Mouse (Mus musculus) left cerebral cortex, postnatal 14 days (tissue): ENCODE data around the gene Nfatc3. TPM values are rescaled to one million over a fixed set of nuclear protein-coding genes. Genes with fewer than 3 reads are reported as not detected.

ENCODE experiments used
- DNase-seq, 2 experiments: peaks; one replicate each; pipeline ENCODE4 v3.0.0; 2021 to 2022; ENCODE audit warnings: low spot score in 2 of 2, mixed read lengths in 1 of 2
- intact Hi-C: fragments of 180-260 bp; cut with DNase I; formaldehyde crosslinking; loops from one replicate; pipeline ENCODE4 v1.15.1; 2025
- total RNA-seq, 2 experiments: library from RNA; stranded (reverse); gene quantifications; 2 replicates each; pipeline ENCODE4 v1.2.3; 2021

Gene Nfatc3
- total RNA-seq, 2 experiments from 2014 or later, result 9.2 to 9.7 TPM

DNA sequence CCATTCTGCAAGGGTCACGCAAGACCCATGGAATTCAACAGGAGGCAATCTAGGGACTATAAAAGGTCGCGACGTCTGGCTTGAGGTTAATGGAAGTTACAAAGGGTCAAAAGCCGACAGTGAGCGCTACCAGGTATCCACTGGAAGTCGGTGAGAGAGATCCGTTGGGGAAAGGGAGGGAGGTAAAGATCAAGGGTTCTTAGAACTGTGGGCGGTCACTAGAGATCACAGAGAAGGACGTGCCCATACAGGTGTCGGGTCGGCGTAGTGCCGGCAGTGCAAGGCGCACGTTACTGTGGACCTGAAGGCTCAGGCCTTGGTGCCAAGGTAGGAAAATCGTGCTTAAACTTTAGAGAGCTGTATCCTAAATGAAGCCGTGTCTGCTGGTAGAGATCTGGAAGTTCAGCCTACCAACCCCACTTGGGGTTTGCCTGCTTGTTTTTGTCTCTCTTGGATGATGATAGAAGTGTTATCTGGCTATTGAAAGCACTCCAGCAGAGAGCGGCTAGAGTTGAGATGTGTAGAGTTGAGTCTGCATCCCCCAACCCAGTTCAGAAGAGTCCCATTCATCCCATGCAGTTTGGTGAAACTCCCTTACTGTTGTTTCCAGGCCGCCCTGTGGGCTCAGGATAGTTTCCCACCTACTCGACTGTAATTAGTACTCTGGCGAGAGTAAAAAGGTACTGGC, 78.7 kb downstream of the Nfatc3 start:
- intact Hi-C loops, result loop anchor here (5.0 kb wide), 1 partner anchor 75 kb away; the partner anchor contains the start of genes Prmt7 and Slc7a6os
- no peak for DNase-seq

DNA sequence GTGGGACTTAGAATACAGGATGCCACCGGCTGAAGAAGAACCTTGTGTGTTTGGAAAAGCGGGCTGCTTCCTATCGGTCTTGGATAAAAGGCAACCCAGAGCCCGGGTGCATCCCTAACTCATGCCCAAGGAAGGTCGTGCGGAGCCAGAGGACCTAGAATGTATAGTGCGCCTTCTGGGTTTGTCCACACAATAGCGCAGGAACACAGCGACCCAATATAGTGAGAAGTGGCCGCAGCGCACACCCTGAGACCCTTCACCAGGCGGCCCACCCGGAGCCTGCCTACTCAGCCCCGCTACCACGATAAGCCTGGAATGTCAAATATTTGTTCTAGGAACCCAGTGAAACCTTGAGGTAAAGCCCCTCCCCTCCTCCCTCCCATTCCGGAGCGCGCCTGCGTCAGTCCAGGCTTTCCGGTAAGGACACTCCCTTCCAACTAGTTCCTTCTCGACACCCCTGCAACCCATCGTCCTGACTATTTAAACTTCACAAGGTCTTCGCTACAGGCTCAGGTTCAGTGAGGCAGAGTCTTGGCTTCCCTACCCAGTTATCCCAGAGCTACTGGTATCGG, 79.4 kb downstream of the Nfatc3 start:
- intact Hi-C loops, result loop anchor here (5.0 kb wide), 1 partner anchor 74 kb away; the partner anchor contains the start of genes Prmt7 and Slc7a6os
- no peak for DNase-seq

DNA sequence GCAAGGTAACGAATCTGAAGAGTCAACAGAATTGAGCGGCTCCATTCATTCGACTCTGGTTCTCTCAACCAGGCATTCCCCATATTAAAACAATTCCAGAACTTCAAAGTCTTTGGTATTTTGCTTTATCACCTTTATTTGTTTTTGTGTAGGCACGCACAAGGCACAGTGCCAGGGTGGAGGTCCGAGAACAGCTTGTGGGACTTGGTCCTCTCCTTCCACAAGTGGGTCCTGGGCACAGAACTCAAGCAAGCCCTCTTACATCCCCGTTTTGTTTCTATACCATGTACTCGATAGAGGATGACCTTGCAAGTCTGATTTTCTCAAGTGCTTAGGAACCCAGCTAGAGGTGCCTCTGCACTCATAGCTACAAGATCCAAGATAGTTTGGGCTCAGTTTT, 80.0 kb downstream of the Nfatc3 start:
- intact Hi-C loops, result loop anchor here (5.0 kb wide), 1 partner anchor 74 kb away; the partner anchor contains the start of genes Prmt7 and Slc7a6os
- DNase-seq, result no peak

DNA sequence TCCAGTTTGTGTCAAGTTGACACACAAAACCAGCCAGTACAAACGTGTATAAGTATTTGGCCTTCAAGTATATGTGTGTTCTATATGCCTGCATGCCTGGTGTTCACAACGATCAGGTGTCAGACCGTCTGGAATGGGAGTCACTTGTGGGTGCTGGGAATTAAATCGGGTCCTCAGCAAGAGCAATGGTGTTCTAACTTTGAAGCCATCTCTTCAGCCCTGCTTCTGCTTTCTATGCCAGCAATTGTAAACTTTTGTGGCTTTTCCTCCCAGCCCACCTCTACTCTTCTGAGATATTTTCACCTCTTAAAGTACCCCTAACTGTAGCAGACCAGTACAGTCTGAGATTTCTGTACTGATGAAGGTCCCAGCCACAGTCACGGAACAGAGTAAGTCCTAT, 81.6 kb downstream of the Nfatc3 start:
- intact Hi-C loops, result loop anchor here (2.0 kb wide), 1 partner anchor 59 kb away; no protein-coding TSS in a partner anchor

DNA sequence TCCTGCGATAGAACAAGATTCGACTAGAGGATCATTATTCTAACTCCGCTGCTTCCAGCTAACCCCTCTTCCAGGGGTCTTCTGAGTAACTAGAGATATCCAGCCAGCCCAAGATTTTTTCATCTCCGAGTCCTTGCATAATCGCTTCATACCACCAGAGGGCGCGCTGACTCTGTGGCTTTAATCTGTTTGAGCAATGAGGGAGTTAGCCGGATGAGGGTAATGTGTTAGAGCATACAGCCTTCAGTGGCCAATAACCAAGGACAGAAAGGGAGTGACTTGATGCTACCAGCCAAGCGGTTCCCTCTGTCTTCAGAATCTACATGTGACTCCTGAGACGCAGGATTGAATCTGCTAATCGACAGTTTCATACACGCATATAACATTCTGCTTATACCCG, 82.1 kb downstream of the Nfatc3 start:
- intact Hi-C loops, result loop anchor here (2.0 kb wide), 1 partner anchor 58 kb away; no protein-coding TSS in a partner anchor
- peak; percentile 82 to 87 for DNase-seq

More for the DNA sequence above, 81.6 kb downstream of the Nfatc3 start:
- DNase-seq, result no peak

DNA sequence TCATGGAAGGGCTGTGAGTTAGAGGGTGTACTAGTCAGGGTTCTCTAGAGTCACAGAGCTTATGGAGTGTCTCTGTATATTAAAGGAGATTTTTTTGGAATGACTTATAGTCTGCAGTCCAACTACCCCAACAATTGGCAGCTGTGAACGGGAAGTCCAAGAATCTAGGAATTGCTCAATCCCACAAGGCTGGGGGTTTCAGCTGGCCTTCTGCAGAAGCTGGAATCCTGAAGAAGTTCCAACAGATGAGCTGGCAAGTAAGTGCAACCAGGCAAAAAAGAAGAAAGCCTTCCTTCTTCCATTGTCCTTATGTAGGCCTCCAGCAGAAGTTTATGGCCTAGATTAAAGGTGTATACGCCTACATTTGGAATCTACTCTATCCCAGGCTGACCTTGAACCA, 86.7 kb downstream of the Nfatc3 start:
- intact Hi-C loops, result no loop called here
- DNase-seq, result no peak

DNA sequence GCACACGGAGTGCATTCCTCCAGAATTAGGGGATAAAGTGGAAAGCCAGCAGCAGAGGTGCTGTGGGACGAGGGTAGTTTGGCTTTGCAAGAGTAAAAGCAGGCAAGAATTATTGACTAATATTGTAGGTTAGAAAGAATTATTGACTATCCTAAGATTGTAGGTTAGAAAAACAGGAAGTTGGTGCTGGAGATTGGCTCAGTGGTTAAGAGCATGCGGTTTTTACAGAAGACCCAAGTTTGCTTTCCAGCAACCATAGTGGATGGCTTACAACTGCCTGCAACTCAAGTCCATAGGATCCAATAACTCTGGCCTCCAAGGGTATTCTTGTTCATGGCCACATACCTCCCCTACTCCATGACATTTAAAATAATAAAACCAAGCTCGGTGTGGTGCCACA, 87.4 kb downstream of the Nfatc3 start:
- DNase-seq, result no peak
- intact Hi-C loops, result no loop called here

DNA sequence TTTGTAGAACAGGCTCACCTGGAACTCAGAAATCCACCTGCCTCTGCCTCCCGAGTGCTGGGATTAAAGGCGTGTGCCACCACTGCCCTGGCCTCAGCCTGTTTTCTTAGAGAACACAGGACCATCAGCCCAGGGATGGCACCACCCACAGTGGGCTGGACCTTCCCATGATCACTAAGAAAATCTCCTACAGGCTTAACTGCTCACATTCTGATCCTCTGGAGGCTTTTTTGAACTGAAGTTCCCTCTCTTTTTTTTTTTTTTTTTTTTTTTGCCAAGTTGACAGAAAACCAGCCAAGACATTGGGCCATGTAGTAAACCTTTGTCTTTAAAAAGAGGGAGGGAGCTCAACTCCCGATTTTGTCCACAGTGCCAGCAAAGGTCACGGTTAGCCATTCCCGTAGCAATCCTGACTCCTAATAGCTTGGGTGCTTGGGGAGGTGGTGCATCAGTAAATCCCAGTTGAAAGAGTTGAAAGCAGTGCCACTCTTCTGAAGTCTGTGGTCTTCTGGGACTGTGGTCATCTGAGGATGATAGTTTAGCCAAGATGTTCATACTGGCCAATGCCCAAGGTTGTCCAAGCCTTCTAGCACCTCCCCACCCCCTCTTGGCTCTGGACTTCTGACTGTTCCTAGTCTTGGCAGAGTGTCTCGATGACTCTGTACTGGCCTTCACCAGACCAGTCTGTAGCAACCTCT, 89.4 kb downstream of the Nfatc3 start:
- no peak for DNase-seq
- intact Hi-C loops, result no loop called here

DNA sequence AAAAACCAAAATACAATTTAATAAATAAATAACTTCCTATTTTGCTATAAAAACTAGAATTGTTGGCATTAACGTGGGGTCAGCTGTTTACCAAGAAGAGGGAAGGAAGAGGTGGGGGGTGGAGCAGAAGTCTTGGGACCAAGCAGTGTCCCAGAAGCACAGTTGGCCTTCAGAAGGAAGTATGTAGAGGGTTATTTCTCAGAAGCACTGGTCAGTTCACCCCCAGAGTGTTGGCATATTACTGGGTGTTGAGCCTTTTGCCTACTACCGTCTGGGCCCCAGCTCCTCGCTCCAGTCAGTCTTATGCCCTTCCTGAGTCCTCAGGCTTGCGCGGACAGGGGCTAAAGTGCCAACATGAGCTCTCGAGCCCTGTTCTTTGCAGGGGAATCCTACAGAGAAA, 90.4 kb downstream of the Nfatc3 start:
- intact Hi-C loops, result no loop called here
- no peak for DNase-seq

DNA sequence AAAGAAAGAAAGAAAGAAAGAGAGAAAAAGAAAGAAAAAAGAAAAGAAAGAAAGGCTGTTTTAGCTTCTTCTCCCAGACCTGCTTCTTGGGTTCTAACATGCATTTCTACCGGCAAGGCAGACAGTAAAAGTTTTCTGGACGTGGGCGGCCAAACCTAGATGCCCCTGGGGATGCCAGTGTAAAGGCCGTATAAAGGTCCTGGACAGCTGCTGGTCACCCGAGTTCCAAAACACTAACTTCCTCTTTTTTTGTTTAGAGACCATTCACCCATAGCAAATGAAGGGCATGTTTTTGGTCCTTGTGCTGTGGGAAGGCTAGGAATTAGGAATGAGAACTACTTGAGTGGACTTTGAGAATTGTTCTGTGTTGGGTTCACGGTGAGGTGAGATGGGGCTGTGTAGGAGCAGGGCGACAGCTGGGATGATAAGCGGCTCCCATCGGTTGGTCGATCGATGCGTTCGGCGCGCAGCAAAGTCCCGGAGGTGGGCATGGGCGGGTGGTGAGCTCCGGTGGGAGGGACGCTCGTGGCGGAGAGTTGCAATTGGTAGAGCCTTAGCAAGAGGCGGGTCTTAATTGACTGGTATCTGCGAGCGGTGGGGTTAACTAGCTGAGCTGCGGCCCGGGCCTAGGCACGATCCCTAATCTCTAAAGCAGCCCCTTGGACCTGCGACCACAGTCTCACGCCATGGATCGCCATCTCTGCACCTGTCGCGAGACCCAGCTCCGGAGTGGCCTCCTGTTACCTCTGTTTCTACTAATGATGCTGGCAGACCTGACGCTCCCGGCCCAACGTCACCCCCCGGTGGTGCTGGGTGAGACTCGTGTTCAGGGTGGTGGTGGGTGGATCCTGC, 91.4 kb downstream of the Nfatc3 start, which contains the start of gene Pla2g15:
TSS of gene Pla2g15 (plus strand) at position 599 of the 852 bp plus-strand sequence.
- intact Hi-C loops, result loop anchor here (5.0 kb wide), 1 partner anchor 47 kb away; no protein-coding TSS in a partner anchor
- peak; percentile 94 for DNase-seq

DNA sequence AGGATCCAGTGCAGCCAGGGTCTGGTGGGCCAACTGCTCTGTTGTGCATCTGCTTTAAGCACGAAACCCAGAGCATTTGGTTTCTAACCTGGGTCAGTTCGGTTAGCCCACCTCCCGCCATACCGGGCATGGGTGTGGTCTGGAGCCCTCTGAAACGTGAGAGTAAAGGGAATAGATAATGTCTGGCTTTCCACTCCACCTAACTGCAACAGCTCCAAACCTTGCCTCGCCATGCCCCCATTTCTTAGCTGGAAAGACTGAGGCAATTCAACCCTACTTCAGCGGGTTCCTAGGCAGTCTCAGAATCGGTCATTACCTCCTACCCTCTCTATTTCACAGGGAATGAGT, 92.0 kb downstream of the Nfatc3 start:
- DNase-seq, result no peak
- intact Hi-C loops, result loop anchor here (5.0 kb wide), 1 partner anchor 47 kb away; no protein-coding TSS in a partner anchor

DNA sequence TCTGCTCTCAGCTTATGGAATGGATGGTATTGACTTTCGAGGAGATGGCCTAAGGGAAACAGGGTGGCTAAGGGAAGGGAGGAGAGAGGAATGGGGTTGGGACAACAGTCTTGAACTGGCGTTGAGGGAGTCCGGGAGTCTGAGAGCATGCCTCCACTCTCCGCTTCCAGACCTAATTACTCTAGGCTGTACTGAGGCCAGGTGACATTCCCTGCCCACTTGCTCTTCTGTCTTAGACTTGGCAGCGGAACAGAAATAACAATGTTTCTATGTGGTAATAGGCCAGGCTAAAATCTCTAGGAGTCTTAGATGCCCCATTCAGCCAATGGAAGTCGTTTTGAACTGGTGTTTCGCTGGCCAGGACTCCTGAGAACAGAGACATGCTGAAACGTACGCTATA, 92.4 kb downstream of the Nfatc3 start:
- intact Hi-C loops, result loop anchor here (5.0 kb wide), 1 partner anchor 46 kb away; no protein-coding TSS in a partner anchor
- no peak for DNase-seq

DNA sequence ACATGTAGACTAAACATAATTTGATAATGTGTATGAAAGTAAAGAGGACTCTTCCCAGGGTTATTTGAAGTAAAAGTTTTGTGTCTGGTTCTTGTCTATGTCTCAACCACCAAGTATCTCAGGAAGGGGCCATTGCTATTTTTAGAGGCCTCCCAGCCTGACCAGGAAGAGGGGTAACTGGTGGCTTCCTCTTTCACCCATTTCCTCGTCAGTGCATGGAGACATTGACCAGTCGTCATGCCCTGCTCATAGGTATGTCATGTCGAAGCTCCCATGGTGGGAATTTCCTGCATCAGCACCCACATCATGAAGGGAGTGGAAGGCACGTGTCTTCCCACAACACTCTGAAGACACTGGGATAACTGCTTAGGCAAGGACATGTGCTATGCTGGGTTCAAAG, 94.2 kb downstream of the Nfatc3 start:
- DNase-seq, result no peak
- intact Hi-C loops, result loop anchor here (5.0 kb wide), 1 partner anchor 44 kb away; no protein-coding TSS in a partner anchor

DNA sequence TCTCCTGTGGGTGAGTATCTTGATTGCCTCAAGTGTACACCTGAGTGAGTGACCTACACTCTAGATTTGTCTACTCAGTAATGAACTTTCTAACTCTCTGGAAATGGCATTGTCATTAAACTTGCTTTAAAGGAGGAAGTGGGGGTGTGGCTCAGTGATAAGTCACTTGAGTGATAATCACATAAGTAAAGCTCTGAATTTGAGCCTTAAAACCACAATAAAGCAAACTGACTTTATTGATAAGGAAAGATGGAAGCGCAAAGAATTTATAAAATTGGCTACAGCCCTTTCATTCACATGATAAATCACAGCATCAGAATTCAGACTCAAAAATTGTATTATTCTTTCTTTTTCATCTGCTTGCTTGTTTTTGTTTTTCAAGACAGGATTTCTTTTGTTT, 98.8 kb downstream of the Nfatc3 start:
- intact Hi-C loops, result no loop called here
- no peak for DNase-seq

DNA sequence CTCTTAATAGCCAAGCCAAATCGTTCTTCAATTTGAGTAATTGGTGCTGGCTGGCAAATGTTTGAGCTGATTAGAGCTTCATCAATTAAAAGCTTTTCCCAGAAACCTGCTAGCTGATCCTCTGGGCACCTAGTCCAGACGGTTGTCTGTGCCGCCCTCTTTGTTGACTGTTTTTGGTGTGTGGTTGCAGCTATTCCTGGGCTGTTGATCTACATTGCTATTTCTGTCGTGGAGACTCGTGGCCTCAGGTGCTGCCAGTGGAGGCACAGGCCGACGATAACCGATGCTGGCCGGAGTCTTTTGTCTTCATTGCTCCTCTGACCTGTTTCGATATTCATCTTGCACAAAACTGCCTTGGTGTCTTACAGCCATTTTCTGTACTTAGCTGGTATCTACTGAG, 99.7 kb downstream of the Nfatc3 start:
- intact Hi-C loops, result no loop called here
- DNase-seq, result no peak

DNA sequence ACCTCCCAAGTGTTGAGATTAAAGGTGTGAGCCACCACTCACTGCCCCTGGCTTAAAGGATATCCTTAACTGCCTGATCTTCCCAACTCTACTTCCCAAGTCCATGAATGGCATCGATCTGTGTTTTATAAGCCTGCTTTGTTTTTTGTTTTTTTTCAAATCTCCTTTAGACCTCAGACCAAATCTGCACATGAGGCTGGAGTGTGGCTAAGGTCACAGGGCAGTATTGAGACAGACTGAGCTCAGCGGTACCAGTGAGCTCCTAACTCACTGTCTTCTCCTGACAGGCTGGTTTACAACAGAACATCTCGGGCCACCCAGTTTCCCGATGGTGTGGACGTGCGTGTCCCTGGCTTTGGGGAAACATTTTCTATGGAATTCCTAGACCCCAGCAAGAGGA, 101.2 kb downstream of the Nfatc3 start:
- no peak for DNase-seq
- intact Hi-C loops, result loop anchor here (10.0 kb wide), 1 partner anchor 245 kb away; no protein-coding TSS in a partner anchor

DNA sequence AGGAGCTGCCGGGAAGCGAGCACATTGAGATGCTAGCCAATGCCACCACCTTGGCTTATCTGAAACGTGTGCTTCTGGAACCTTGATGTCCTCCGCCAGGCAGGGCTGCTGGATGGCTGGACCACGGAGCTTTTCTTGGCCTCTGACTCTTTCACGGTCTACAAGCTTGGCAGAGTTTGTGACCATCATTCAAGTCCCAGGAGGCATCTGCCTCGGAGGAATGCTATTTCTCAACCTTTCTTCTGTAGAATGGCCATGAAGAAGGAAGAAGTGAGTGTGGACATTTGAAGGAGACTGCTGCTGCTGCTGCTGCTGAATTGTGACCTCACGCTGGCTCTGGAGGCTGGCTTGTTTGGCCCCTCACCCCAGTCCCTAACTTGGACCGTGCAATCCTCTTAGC, 104.6 kb downstream of the Nfatc3 start:
- no peak for DNase-seq

DNA sequence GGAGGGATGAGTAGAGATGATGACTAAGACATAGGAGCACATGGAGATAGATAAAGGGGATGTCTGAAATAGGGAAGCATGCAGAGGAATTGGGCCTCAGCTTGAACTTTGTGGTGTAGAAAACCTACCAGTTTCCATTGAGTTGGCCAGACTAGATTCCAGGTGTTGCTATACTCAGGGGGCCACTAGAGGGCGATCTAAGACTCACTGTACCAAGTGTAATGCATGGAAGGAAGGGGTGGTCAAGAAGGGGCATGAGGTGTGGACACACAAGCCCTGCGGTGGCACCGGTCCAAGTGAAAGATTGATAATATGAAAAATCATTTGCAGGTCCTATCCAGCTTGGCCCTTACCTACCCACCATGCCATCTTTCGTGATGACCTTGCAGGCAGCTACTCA, 106.8 kb downstream of the Nfatc3 start:
- peak; percentile 83 to 84 for DNase-seq
- intact Hi-C loops, result loop anchor here (5.0 to 10.0 kb wide), 2 partner anchors 37 to 239 kb away; no protein-coding TSS in a partner anchor

More for the DNA sequence above, 104.6 kb downstream of the Nfatc3 start:
- intact Hi-C loops, result loop anchor here (10.0 kb wide), 1 partner anchor 242 kb away; no protein-coding TSS in a partner anchor
